17 mouse cellular contexts compared by ENCODE assay signal in the genomic region with DNA sequence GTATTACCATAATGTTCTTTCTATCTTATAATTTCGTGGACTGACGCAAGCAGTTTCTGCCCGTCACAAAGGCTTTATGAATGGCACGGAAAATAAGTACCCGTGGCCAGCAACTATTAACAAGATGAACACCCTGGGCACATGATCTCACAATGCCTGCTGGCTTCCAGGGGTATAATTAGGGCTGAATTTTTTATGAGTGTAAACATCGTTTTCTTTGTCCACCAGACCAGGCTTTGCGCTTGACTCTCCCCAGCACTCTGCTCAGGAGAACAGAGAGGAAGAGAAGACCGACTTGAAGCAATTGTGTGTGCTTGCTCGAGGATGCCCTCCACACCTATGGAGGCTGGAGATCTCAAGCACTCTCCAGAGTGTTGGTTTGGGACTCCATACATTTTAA. TPM values are rescaled to one million over a fixed set of nuclear protein-coding genes. Genes with fewer than 3 reads are reported as not detected.
A peak's percentile ranks its signal among the peaks of the same experiment; 100 is the strongest.
DNase-seq lines count a peak whose midpoint lies in the region; ATAC-seq and TF ChIP-seq lines count a peak whose summit lies in the region.
"Had no signal": no experiment of that assay in that cellular context is flagged by ENCODE, and none has a peak within 500 bp of the region (broad histone marks: within the 10 kb centered on the region; RNA-seq: fewer than 3 reads in every experiment).

No protein-coding gene starts in this region.

- TF ChIP-seq EP300 in lung, postnatal 0 days (IDR thresholded peaks at IDR 0.05), result no peak

- no peak for TF ChIP-seq POLR2A in lung, adult 2 months (IDR thresholded peaks at IDR 0.05; ENCODE audit: borderline replicate concordance, extremely low read depth, low read depth, low read length)

- 32% methylated on average over 9 of the region's 9 CpGs for WGBS in forebrain, embryonic 14.5 days
- WGBS in forebrain, embryonic 10.5 days, result 84% methylated on average over 9 of the region's 9 CpGs
- 67% methylated on average over 9 of the region's 9 CpGs for WGBS in lung, postnatal 0 days
- 75% methylated on average over 9 of the region's 9 CpGs for WGBS in lung, adult 2 months
- 58% methylated on average over 9 of the region's 9 CpGs for WGBS in midbrain, embryonic 15.5 days
- WGBS in hindbrain, embryonic 10.5 days, result 87% methylated on average over 9 of the region's 9 CpGs

- ATAC-seq in forebrain, embryonic 14.5 days, result 0 out of 2 replicates have a peak, but pooled peaks have one; percentile 34
- ATAC-seq in lung, postnatal 0 days, result peak; percentile 48
- no peak for ATAC-seq in midbrain, embryonic 15.5 days (replicated peaks)
- ATAC-seq: intestine, embryonic 16.5 days had no signal

- TF ChIP-seq CTCF in lung, postnatal 0 days (IDR thresholded peaks at IDR 0.05), result no peak
- no peak for TF ChIP-seq CTCF in lung, adult 2 months (IDR thresholded peaks at IDR 0.05; ENCODE audit: insufficient read depth, low read length)

- DNase-seq in forebrain, embryonic 14.5 days (ENCODE audit: low spot score), result peak; percentile 39
- DNase-seq in forebrain, embryonic 10.5 days (ENCODE audit: extremely low spot score, low spot score), result no peak
- DNase-seq in lung, postnatal 0 days (ENCODE audit: low spot score), result peak; percentile 11
- DNase-seq in lung, adult 2 months, result no peak
- peak; percentile 4 for DNase-seq in brain, adult 2 months (ENCODE audit: low read depth, low spot score)
- DNase-seq in retina, embryonic 14.5 days (ENCODE audit: low spot score), result peak; percentile 45
- DNase-seq in hindbrain, embryonic 10.5 days (ENCODE audit: low spot score), result no peak
- DNase-seq: adrenal gland, adult 2 months; adrenal gland, postnatal 36 days; cerebellum, adult 18-20 months; cerebellum, adult 9-11 months; gastrocnemius, postnatal 25 days had no signal

- H3K9me3 ChIP-seq in forebrain, embryonic 14.5 days (replicated peaks; ENCODE audit: control insufficient read depth, low read length), result peaks cover 6% of the 10 kb centered on the region; the same call in 1 of the 2 replicates
- no peaks in the 10 kb centered on the region; the same call in 1 of the 2 replicates for H3K9me3 ChIP-seq in forebrain, embryonic 10.5 days
- peaks cover 6% of the 10 kb centered on the region; the same call in 1 of the 2 replicates for H3K9me3 ChIP-seq in lung, postnatal 0 days (ENCODE audit: low read length)
- no peaks in the 10 kb centered on the region for H3K9me3 ChIP-seq in midbrain, embryonic 15.5 days
- H3K9me3 ChIP-seq in hindbrain, embryonic 10.5 days, result 0 out of 2 replicates have a peak, but pooled peaks cover 8% of the 10 kb centered on the region
- H3K9me3 ChIP-seq: hindbrain, embryonic 15.5 days had no signal

- no peak overlapping the region for H3K4me3 ChIP-seq in forebrain, embryonic 14.5 days (ENCODE audit: low read depth, low read length)
- H3K4me3 ChIP-seq in forebrain, embryonic 10.5 days, result no peak overlapping the region
- H3K4me3 ChIP-seq in lung, postnatal 0 days (ENCODE audit: low read depth, low read length), result no peak overlapping the region
- no peak overlapping the region for H3K4me3 ChIP-seq in lung, adult 2 months (replicated peaks; ENCODE audit: extremely low read depth, low read depth, low read length)
- H3K4me3 ChIP-seq in midbrain, embryonic 15.5 days, result no peak overlapping the region
- H3K4me3 ChIP-seq in hindbrain, embryonic 10.5 days, result no peak overlapping the region
- H3K4me3 ChIP-seq: embryonic facial prominence, embryonic 10.5 days; heart, embryonic 12.5 days; hindbrain, embryonic 15.5 days had no signal

- no peak overlapping the region for H3K27ac ChIP-seq in forebrain, embryonic 14.5 days (ENCODE audit: low read depth, low read length)
- H3K27ac ChIP-seq in forebrain, embryonic 10.5 days, result no peak overlapping the region
- H3K27ac ChIP-seq in lung, postnatal 0 days (ENCODE audit: low read length), result no peak overlapping the region
- H3K27ac ChIP-seq in midbrain, embryonic 15.5 days, result no peak overlapping the region
- no peak overlapping the region for H3K27ac ChIP-seq in hindbrain, embryonic 10.5 days
- H3K27ac ChIP-seq: embryonic facial prominence, embryonic 10.5 days; hindbrain, embryonic 15.5 days had no signal

- H3K4me1 ChIP-seq in forebrain, embryonic 14.5 days (ENCODE audit: control insufficient read depth, insufficient read depth, low read length), result no peaks in the 10 kb centered on the region
- peaks cover 4% of the 10 kb centered on the region; the same call in 1 of the 2 replicates for H3K4me1 ChIP-seq in forebrain, embryonic 10.5 days
- no peaks in the 10 kb centered on the region for H3K4me1 ChIP-seq in lung, postnatal 0 days (ENCODE audit: insufficient read depth, low read depth, low read length)
- no peaks in the 10 kb centered on the region for H3K4me1 ChIP-seq in lung, adult 2 months (ENCODE audit: control insufficient read depth, insufficient read depth, low read length)
- H3K4me1 ChIP-seq in midbrain, embryonic 15.5 days, result no peaks in the 10 kb centered on the region
- peaks cover 14% of the 10 kb centered on the region for H3K4me1 ChIP-seq in hindbrain, embryonic 10.5 days (replicated peaks)
- H3K4me1 ChIP-seq: embryonic facial prominence, embryonic 10.5 days; heart, embryonic 12.5 days; hindbrain, embryonic 15.5 days had no signal

- no peaks in the 10 kb centered on the region for H3K27me3 ChIP-seq in forebrain, embryonic 14.5 days (replicated peaks; ENCODE audit: control insufficient read depth, insufficient read depth, low read length)
- no peaks in the 10 kb centered on the region for H3K27me3 ChIP-seq in forebrain, embryonic 10.5 days (ENCODE audit: poor library complexity, severe bottlenecking)
- H3K27me3 ChIP-seq in lung, postnatal 0 days (replicated peaks; ENCODE audit: insufficient read depth, low read length), result no peaks in the 10 kb centered on the region
- H3K27me3 ChIP-seq in midbrain, embryonic 15.5 days (replicated peaks), result no peaks in the 10 kb centered on the region
- H3K27me3 ChIP-seq in hindbrain, embryonic 10.5 days (ENCODE audit: insufficient read depth, poor library complexity, severe bottlenecking), result no peaks in the 10 kb centered on the region
- H3K27me3 ChIP-seq: heart, embryonic 12.5 days; hindbrain, embryonic 15.5 days had no signal

- no peaks in the 10 kb centered on the region for H3K36me3 ChIP-seq in forebrain, embryonic 14.5 days (ENCODE audit: control insufficient read depth, insufficient read depth, low read length)
- no peaks in the 10 kb centered on the region for H3K36me3 ChIP-seq in forebrain, embryonic 10.5 days (replicated peaks)
- no peaks in the 10 kb centered on the region for H3K36me3 ChIP-seq in lung, postnatal 0 days (ENCODE audit: insufficient read depth, low read length)
- H3K36me3 ChIP-seq in midbrain, embryonic 15.5 days (replicated peaks), result no peaks in the 10 kb centered on the region
- H3K36me3 ChIP-seq in hindbrain, embryonic 10.5 days, result no peaks in the 10 kb centered on the region; the same call in 1 of the 2 replicates
- H3K36me3 ChIP-seq: embryonic facial prominence, embryonic 10.5 days; heart, embryonic 12.5 days; hindbrain, embryonic 15.5 days had no signal

- H3K4me2 ChIP-seq in forebrain, embryonic 14.5 days (ENCODE audit: low read length), result no peak overlapping the region
- no peak overlapping the region for H3K4me2 ChIP-seq in lung, postnatal 0 days (replicated peaks; ENCODE audit: low read depth, low read length)
- H3K4me2 ChIP-seq in midbrain, embryonic 15.5 days, result no peak overlapping the region
- H3K4me2 ChIP-seq: heart, embryonic 12.5 days; hindbrain, embryonic 15.5 days had no signal

- no peak overlapping the region for H3K9ac ChIP-seq in forebrain, embryonic 14.5 days (ENCODE audit: low read length)
- no peak overlapping the region for H3K9ac ChIP-seq in lung, postnatal 0 days (replicated peaks; ENCODE audit: low read depth)
- no peak overlapping the region for H3K9ac ChIP-seq in midbrain, embryonic 15.5 days
- H3K9ac ChIP-seq: heart, embryonic 12.5 days; hindbrain, embryonic 15.5 days had no signal

RNA-seq across cellular contexts. Expression of gene Cck, which starts 37.1 kb away (rescaled TPM):
- 27.1 and 30.2 TPM in 2 replicates for polyA plus RNA-seq in forebrain, embryonic 14.5 days (2014; fragmentation: Nextera tagmentation; extraction: Ambion mirVana)
- polyA plus RNA-seq in forebrain, embryonic 10.5 days (2016; fragmentation: Nextera tagmentation; extraction: Ambion mirVana), result 0.64 and 0.66 TPM in 2 replicates
- polyA plus RNA-seq in lung, postnatal 0 days (2015; fragmentation: Nextera tagmentation; extraction: Ambion mirVana), result 0.23 TPM in 1 of 2 replicates, not detected in the other
- polyA plus RNA-seq in lung, adult 2 months (2012; rRNA removed), result 0.37 TPM in 1 of 2 replicates, not detected in the other
- polyA plus RNA-seq in midbrain, embryonic 15.5 days (2015; fragmentation: Nextera tagmentation; extraction: Ambion mirVana), result 26.2 and 32.5 TPM in 2 replicates
- 1.7 and 2.4 TPM in 2 replicates for polyA plus RNA-seq in hindbrain, embryonic 10.5 days (2016; fragmentation: Nextera tagmentation; extraction: Ambion mirVana)

Comparison
In these comparisons a context has a peak if more than half of its experiments do, and no peak if none do; other contexts are left out.
1. DNase-seq: peak in forebrain, embryonic 14.5 days (single experiment), lung, postnatal 0 days (single experiment), brain, adult 2 months (single experiment) and retina, embryonic 14.5 days (single experiment); none in forebrain, embryonic 10.5 days (single experiment), lung, adult 2 months (single experiment) and hindbrain, embryonic 10.5 days (single experiment).